Mouse (Mus musculus) activated CD4-positive, CD25-positive, alpha-beta regulatory T cell, adult 4 months (primary cell): ENCODE data around the gene Aprt. TPM values are rescaled to one million over a fixed set of nuclear protein-coding genes. Genes with fewer than 3 reads are reported as not detected.

Experiments used
- ATAC-seq: one replicate; pipeline ENCODE4 v1.8.0; 2017
- polyA plus RNA-seq, 2 experiments: library from polyadenylated mRNA; unstranded; fragments of 100-300 nt; shearing (Covaris generic); gene quantifications; one replicate each; pipeline ENCODE4 v1.2.1; 2017

The Aprt gene
- polyA plus RNA-seq, 2 experiments from 2014 or later: 168 to 203 TPM

DNA sequence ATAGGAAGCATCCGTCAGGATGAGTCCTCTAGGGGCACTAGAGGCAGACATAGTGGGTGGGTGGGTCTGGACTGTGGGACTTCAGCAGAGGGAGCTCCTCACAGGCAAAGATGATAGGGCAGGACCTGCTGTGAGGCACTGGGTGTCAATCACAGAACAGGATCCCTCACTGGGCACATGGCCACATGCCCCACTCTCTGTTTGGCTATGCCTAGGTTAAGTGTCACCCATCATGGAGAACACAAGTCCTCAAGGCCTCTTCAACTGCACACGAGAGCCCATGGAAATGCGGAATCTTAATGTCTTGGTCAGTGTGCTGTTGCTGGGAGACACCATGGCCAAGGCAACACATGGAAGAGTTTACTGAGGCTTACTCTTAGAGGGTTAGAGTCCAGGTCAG is 48.8 kb downstream of the Aprt start:
- ATAC-seq: no peak

DNA sequence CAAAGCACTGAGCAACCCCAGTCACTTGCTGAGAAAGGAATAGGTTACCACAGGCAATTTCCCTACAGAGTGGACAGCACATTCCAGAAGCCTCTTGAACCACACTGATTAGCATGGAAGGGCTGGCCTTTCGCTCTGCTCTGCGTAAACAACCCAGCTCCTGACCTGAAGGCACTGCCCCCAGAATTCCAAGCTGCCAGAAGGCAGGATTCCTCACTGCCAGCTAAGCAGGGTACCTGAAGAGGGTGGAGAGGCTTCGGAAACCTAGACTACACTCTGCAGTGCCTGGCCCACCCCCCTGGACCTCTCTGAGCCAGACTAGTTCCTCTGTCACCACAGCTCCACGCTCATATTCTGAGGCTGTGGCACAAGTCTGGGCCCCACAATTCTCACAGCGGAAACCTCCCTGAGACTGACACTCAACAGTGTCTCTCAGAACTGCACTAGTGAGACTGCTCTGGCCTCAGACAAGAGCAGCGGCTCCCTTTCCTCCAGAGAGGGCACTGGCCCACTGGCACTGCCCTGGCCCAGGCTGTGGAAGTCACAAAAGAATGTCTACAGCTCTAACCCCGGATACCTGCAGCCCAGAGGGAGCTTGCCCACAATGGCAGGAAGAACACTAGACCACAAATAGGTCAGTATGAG is 50.1 kb downstream of the Aprt start:
- ATAC-seq: no peak

DNA sequence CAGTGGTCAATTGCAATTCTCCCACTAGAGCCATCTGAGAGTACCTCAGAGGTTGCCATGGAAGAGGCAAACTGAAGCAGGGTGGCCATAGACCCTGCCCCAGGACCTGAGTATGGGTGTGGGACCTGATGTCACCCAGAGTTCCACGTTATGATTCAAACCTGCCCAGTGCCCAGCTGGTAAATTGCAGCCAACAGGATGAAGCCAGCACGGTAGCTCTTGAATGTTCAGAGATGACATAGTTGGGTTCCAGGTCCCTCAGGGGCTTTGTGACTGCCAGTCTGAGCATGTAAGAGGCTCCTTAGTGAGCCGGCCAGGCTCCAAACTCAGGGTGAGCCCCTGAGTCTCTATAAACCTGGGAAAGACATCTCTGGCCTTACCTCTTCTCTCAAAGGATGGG is 50.6 kb downstream of the Aprt start:
- no peak for ATAC-seq

DNA sequence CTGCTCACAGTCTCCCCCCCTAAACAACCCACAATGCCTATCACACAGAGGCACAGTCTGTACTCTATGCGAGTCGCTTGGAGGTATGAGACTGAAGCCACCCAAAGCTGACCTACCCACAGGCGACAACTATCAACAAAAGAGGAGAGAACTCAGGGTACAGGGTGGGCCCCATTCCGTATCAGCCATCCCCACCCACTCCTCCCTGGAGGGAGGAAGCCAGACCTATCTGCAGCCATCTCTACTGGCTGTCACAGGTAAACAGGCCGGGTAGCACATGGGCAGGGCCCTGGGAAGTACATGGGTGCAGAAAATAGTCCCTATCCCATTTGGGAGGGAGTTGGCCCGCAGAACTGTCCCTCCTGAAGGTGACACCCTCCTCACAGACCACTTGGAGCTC is 51.7 kb downstream of the Aprt start:
- no peak for ATAC-seq

Other genes starting within 250 kb of the Aprt start
- not detected for gene Trhr2, start 216.2 kb downstream of the Aprt start, polyA plus RNA-seq
- gene Zc3h18, start 200.3 kb downstream of the Aprt start, polyA plus RNA-seq: 10 to 100 TPM; 10.9 to 18.2 TPM
- gene Il17c, start 154.9 kb downstream of the Aprt start, polyA plus RNA-seq: not detected
- gene Cyba, start 144.0 kb downstream of the Aprt start, polyA plus RNA-seq: 100 to 1,000 TPM; 750 to 796 TPM
- 10 to 100 TPM; 14.8 to 15.1 TPM for gene Mvd, start 133.5 kb downstream of the Aprt start, polyA plus RNA-seq
- gene Snai3, start 116.2 kb downstream of the Aprt start, polyA plus RNA-seq: 1 to 10 TPM; 3.2 to 5.1 TPM
- gene Rnf166, start 100.8 kb downstream of the Aprt start, polyA plus RNA-seq: 10 to 100 TPM; 35.0 to 36.0 TPM
- 10 to 100 TPM; 11.0 to 14.6 TPM for gene Ctu2, start 100.8 kb downstream of the Aprt start, polyA plus RNA-seq
- 10 to 100 TPM; 11.8 to 22.2 TPM for gene Piezo1, start 25.6 kb downstream of the Aprt start, polyA plus RNA-seq
- gene Cdt1, start 8.9 kb downstream of the Aprt start, polyA plus RNA-seq: 10 to 100 TPM; 10.4 to 13.0 TPM
- 10 to 100 TPM in 1 of 2 experiments, 1 to 10 TPM in 1; 9.8 to 10.5 TPM for gene Galns, start 34.6 kb upstream of the Aprt start, polyA plus RNA-seq
- gene Trappc2l, start 34.7 kb upstream of the Aprt start, polyA plus RNA-seq: 10 to 100 TPM; 46.3 to 78.4 TPM
- gene Pabpn1l, start 45.8 kb upstream of the Aprt start, polyA plus RNA-seq: not detected
- under 1 TPM; 0.08 to 0.28 TPM for gene Cbfa2t3, start 122.2 kb upstream of the Aprt start, polyA plus RNA-seq
- gene Acsf3, start 198.6 kb upstream of the Aprt start, polyA plus RNA-seq: 10 to 100 TPM in 1 of 2 experiments, 1 to 10 TPM in 1; 8.0 to 10.2 TPM